Mouse (Mus musculus) MEL (cell line): ENCODE measurements around the gene Mark4. TPM values are rescaled to one million over a fixed set of nuclear protein-coding genes. Genes with fewer than 3 reads are reported as not detected.

Experiments used
- DNase-seq: peaks from one replicate; pipeline ENCODE4 v3.0.0; 2011; ENCODE audit warnings: low read depth, low spot score
- H3K27ac ChIP-seq: 2 replicates; pipeline ENCODE4 v1.5.1; 2012; ENCODE audit warnings: low read depth, mild to moderate bottlenecking, control low read depth, low read length, moderate library complexity; ENCODE audit not compliant: control insufficient read depth
- H3K27me3 ChIP-seq, 2 experiments: fragments of 150-350 bp in 1 of 2; sonication (generic) in 1 of 2; 2 replicates each; pipeline ENCODE4 v1.6.1; 2012; ENCODE audit warnings: low read length in 2 of 2, mild to moderate bottlenecking in 2 of 2, improper control_type of control experiment in 1 of 2, moderate library complexity in 1 of 2; ENCODE audit not compliant: insufficient read depth in 2 of 2, control insufficient read depth in 1 of 2
- H3K36me3 ChIP-seq, 2 experiments: 2 replicates each; pipeline ENCODE4 v1.6.1; 2012 to 2014; ENCODE audit warnings: low read length in 2 of 2, improper control_type of control experiment in 1 of 2, inconsistent platforms in 1 of 2, mild to moderate bottlenecking in 1 of 2; ENCODE audit not compliant: insufficient read depth in 2 of 2, control insufficient read depth in 1 of 2
- H3K4me1 ChIP-seq, 2 experiments: fragments of 150-350 bp in 1 of 2; sonication (generic) in 1 of 2; 2 replicates each; pipeline ENCODE4 v1.6.1; 2012; ENCODE audit warnings: low read length in 2 of 2, improper control_type of control experiment in 1 of 2, mild to moderate bottlenecking in 1 of 2; ENCODE audit not compliant: insufficient read depth in 2 of 2, control insufficient read depth in 1 of 2
- H3K4me3 ChIP-seq, 2 experiments: fragments of 150-350 bp in 1 of 2; sonication (generic) in 1 of 2; 2 replicates each; pipeline ENCODE4 v1.5.1; 2012; ENCODE audit warnings: low read depth in 2 of 2, low read length in 2 of 2, mild to moderate bottlenecking in 2 of 2, moderate library complexity in 2 of 2, control low read depth in 1 of 2, improper control_type of control experiment in 1 of 2; ENCODE audit not compliant: control insufficient read depth in 1 of 2, insufficient read depth in 1 of 2
- H3K79me2 ChIP-seq: 2 replicates; pipeline ENCODE4 v1.6.1; 2012; ENCODE audit warnings: mild to moderate bottlenecking, low read length, moderate library complexity; ENCODE audit not compliant: control insufficient read depth, poor library complexity, insufficient read depth
- H3K9ac ChIP-seq: 2 replicates; pipeline ENCODE4 v1.6.1; 2012; ENCODE audit warnings: low read depth, mild to moderate bottlenecking, control low read depth, low read length, moderate library complexity; ENCODE audit not compliant: control insufficient read depth, poor library complexity, severe bottlenecking
- H3K9me3 ChIP-seq: fragments of 150-350 bp; sonication (generic); replicated peaks from 2 replicates; pipeline ENCODE4 v1.6.1; 2012; ENCODE audit warnings: mild to moderate bottlenecking, low read length, improper control_type of control experiment, moderate library complexity; ENCODE audit not compliant: insufficient read depth
- CHD2 ChIP-seq: IDR thresholded peaks from 2 replicates; pipeline ENCODE4 v1.6.1; 2011; ENCODE audit warnings: low read length, improper control_type of control experiment
- CTCF ChIP-seq, 3 experiments: IDR thresholded peaks in 2 of 3; conservative IDR thresholded peaks in 1 of 3; 2 replicates each; pipeline ENCODE4 v1.5.1; 2011 to 2012; ENCODE audit warnings: low read length in 3 of 3, low read depth in 2 of 3, mild to moderate bottlenecking in 2 of 3, improper control_type of control experiment in 1 of 3, inconsistent platforms in 1 of 3, mixed read lengths in 1 of 3, moderate library complexity in 1 of 3; ENCODE audit not compliant: control insufficient read depth in 1 of 3, insufficient read depth in 1 of 3, poor library complexity in 1 of 3, severe bottlenecking in 1 of 3
- GABPA ChIP-seq: IDR thresholded peaks from 2 replicates; pipeline ENCODE4 v1.6.1; 2012; ENCODE audit warnings: low read depth, mild to moderate bottlenecking, inconsistent platforms, low read length, improper control_type of control experiment, moderate library complexity
- JUND ChIP-seq: IDR thresholded peaks from 2 replicates; pipeline ENCODE4 v1.6.1; 2011; ENCODE audit warnings: low read depth, mild to moderate bottlenecking, improper control_type of control experiment, low read length
- MAZ ChIP-seq: IDR thresholded peaks from 2 replicates; pipeline ENCODE4 v1.6.1; 2012; ENCODE audit warnings: low read depth, mild to moderate bottlenecking, inconsistent platforms, low read length, improper control_type of control experiment
- MYB ChIP-seq: IDR thresholded peaks from 2 replicates; pipeline ENCODE4 v1.6.1; 2011; ENCODE audit warnings: mild to moderate bottlenecking, low read depth, low read length, improper control_type of control experiment
- NRF1 ChIP-seq: IDR thresholded peaks from 2 replicates; pipeline ENCODE4 v1.6.1; 2014; ENCODE audit warnings: low read depth, mild to moderate bottlenecking, inconsistent platforms, low read length, improper control_type of control experiment, moderate library complexity; ENCODE audit not compliant: poor library complexity, insufficient read depth, severe bottlenecking
- POLR2A ChIP-seq, 2 experiments: IDR thresholded peaks; 2 replicates each; pipeline ENCODE4 v1.6.1; 2011 to 2012; ENCODE audit warnings: low read length in 2 of 2, mild to moderate bottlenecking in 2 of 2, control low read depth in 1 of 2, improper control_type of control experiment in 1 of 2, low read depth in 1 of 2, moderate library complexity in 1 of 2; ENCODE audit not compliant: control insufficient read depth in 1 of 2, insufficient read depth in 1 of 2, poor library complexity in 1 of 2
- POLR2AphosphoS5 ChIP-seq: IDR thresholded peaks from 2 replicates; pipeline ENCODE4 v1.6.1; 2012; ENCODE audit warnings: low read depth, borderline replicate concordance, mild to moderate bottlenecking, inconsistent platforms, low read length, moderate library complexity, mixed read lengths
- RAD21 ChIP-seq: IDR thresholded peaks from 2 replicates; pipeline ENCODE4 v1.6.1; 2011; ENCODE audit warnings: mild to moderate bottlenecking, low read depth, low read length, improper control_type of control experiment
- SIN3A ChIP-seq: IDR thresholded peaks from 2 replicates; pipeline ENCODE4 v1.6.1; 2012; ENCODE audit warnings: low read length, improper control_type of control experiment, inconsistent platforms
- SMC3 ChIP-seq: IDR thresholded peaks from 2 replicates; pipeline ENCODE4 v1.6.1; 2011; ENCODE audit warnings: low read depth, low read length, improper control_type of control experiment
- TBP ChIP-seq: IDR thresholded peaks from 2 replicates; pipeline ENCODE4 v1.8.0; 2011; ENCODE audit warnings: low read depth, low read length, improper control_type of control experiment
- polyA plus RNA-seq, 2 experiments: library from polyadenylated mRNA; stranded (reverse) in 1 of 2; unstranded in 1 of 2; fragments of >175 nt in 1 of 2; fragments of >200 nt in 1 of 2; gene quantifications; 2 replicates each; pipeline versions ENCODE4 v1.2.1 to v1.2.4; 2012; ENCODE audit warnings: low replicate concordance in 2 of 2, low read depth in 1 of 2; ENCODE audit not compliant: insufficient read length in 2 of 2, insufficient read depth in 1 of 2, missing spikeins in 1 of 2
- total RNA-seq: library from RNA; depleted of rRNA; stranded (reverse); fragments of 300-350 nt; gene quantifications from 2 replicates; pipeline ENCODE4 v1.2.3, GENCODE M21; 2012

Gene Mark4
- total and polyA plus RNA-seq, 3 experiments: 4.7 to 18.5 TPM; not detected in 1

DNA sequence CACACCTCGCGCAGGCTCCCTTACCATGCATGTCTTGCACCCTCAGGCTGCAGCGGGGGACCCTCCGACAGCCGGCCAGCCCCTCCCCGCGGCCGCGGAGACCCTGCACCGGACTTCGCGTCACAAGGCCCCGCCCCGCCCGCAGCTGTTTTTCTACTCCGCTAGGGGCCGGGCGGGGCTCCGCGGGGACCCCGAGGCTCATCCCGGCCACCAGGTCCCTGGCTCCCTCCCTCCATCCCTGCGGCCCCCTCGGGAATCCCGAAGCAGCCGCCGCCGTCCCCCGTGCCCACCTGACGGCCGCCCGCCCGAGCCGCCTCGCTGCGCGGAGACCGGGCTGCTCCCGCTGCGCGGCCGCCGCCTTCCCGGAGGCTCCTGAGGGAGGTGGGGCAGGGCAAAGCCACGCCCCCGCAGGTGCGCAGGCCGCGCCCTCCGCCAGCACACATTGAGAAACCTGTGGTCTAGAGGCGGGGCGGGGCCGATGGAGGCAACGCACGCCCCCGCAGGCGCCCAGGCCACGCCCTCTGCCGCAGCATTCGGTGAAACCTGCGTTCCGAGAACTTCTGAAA, 54.8 kb downstream of the Mark4 start, which contains the start of gene Klc3:
Klc3 (minus strand) TSS at position 374 of the 566 bp plus-strand sequence.
- H3K4me3 ChIP-seq: peak within 1 kb of the TSS; percentile 43 to 50
- no peak within 1 kb of the TSS for H3K27ac ChIP-seq
- H3K27me3 ChIP-seq: no peaks in the 10 kb centered on the region
- peaks cover 0 to 13% of the 10 kb centered on the region in 2 experiments; a peak in 3 of 4 replicates for H3K4me1 ChIP-seq
- H3K36me3 ChIP-seq: no peaks in the 10 kb centered on the region; a peak in 1 of 4 replicates
- peak within 1 kb of the TSS; percentile 43 for H3K9ac ChIP-seq
- DNase-seq: peak; percentile 82
- no peaks in the 10 kb centered on the region; the same call in 1 of the 2 replicates for H3K79me2 ChIP-seq
- H3K9me3 ChIP-seq: no peaks in the 10 kb centered on the region
- TF ChIP-seq TBP: no peak
- TF ChIP-seq JUND: no peak
- no peak for TF ChIP-seq MYB
- peak; percentile 67 for TF ChIP-seq NRF1
- no peak for TF ChIP-seq GABPA
- TF ChIP-seq, all 39 proteins: peak for 1

DNA sequence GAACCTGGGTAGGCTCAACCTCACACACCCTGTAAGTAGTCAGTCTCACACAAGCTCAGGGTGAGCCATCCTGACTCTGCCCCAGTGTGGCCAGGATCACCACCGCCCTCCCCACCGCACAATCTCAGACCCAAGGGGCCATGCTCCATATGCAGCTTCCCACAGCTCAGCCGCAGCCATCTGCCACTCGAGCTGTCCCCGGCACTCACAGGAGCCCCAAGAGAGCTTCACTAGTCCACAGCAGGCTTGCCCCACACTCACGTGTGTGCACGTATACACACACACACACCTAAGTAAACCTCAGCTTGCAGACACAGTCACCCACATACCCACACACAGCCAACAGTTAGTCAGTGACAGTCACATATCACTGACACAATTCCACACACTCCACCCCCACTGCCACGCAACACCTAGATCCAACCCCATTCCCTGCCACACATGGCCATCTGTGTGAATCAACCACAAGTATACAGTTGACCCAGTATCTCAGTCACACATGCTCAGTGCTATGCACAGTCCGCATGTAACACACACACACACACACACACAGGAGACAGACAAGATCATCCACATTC, 56.0 kb downstream of the Mark4 start:
- DNase-seq: no peak
- Histone ChIP-seq H3K9me3 (no peaks in the 10 kb centered on the region), H3K36me3 (no peaks in the 10 kb centered on the region; a peak in 1 of 4 replicates), H3K4me3 (no peak overlapping the region), H3K4me1 (peaks cover 0 to 13% of the 10 kb centered on the region in 2 experiments; a peak in 3 of 4 replicates), H3K27me3 (no peaks in the 10 kb centered on the region), H3K27ac (no peak overlapping the region), H3K9ac (no peak overlapping the region), H3K79me2 (no peaks in the 10 kb centered on the region; the same call in 1 of the 2 replicates)
- TF ChIP-seq SMC3: no peak
- no peak for TF ChIP-seq CHD2
- no peak; the same call in 1 of the 2 replicates for TF ChIP-seq POLR2AphosphoS5
- no peak for TF ChIP-seq RAD21
- no peak for TF ChIP-seq POLR2A (IDR thresholded peaks at IDR 0.05; ENCODE audit: control insufficient read depth in 1 of 2, insufficient read depth in 1 of 2, low read depth in 1 of 2, low read length in 2 of 2, poor library complexity in 1 of 2)
- no peak for TF ChIP-seq MAZ
- TF ChIP-seq TBP: no peak
- TF ChIP-seq SIN3A: no peak

DNA sequence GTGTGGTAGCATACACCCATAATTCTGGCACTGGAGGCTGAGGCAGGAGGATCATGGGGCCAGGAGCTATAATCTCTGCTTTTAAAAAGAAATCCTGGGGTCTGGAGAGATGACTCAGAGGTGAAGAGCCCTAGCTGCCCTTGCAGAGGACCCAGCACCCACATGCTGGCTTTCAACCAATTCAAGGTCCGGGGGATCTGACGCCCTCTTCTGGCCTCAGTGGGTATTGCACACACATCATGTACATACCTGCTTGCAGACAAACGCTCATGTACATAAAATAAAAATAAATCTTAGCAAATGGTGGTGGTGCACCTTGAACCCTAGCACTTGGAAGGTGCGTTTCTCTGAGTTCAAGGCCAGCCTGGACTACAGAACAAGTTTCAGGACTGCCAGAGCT, 57.7 kb downstream of the Mark4 start:
- Histone ChIP-seq H3K9me3 (no peaks in the 10 kb centered on the region), H3K4me1 (peaks cover 0 to 13% of the 10 kb centered on the region in 2 experiments; a peak in 3 of 4 replicates), H3K79me2 (no peaks in the 10 kb centered on the region; the same call in 1 of the 2 replicates), H3K4me3 (no peak overlapping the region), H3K27ac (no peak overlapping the region), H3K36me3 (no peaks in the 10 kb centered on the region; a peak in 1 of 4 replicates), H3K9ac (no peak overlapping the region), H3K27me3 (no peaks in the 10 kb centered on the region)
- peak in 1 of 3 experiments; percentile 20; a peak in 1 of 6 replicates for TF ChIP-seq CTCF (IDR thresholded peaks at IDR 0.05 in 2 of 3, conservative IDR thresholded peaks at IDR 0.05 in 1 of 3; ENCODE audit: control insufficient read depth in 1 of 3, insufficient read depth in 1 of 3, low read depth in 2 of 3, low read length in 3 of 3, poor library complexity in 1 of 3, severe bottlenecking in 1 of 3)
- TF ChIP-seq JUND: no peak
- DNase-seq: no peak
